Mouse (Mus musculus) MEL (cell line): ENCODE measurements around the gene Olfr794. TPM values are rescaled to one million over a fixed set of nuclear protein-coding genes. Genes with fewer than 3 reads are reported as not detected.

Experiments used
- polyA plus RNA-seq, 2 experiments: library from polyadenylated mRNA; stranded (reverse) in 1 of 2; unstranded in 1 of 2; fragments of >175 nt in 1 of 2; fragments of >200 nt in 1 of 2; gene quantifications; 2 replicates each; pipeline versions ENCODE4 v1.2.1 to v1.2.4; 2012; ENCODE audit warnings: low replicate concordance in 2 of 2, low read depth in 1 of 2; ENCODE audit not compliant: insufficient read length in 2 of 2, insufficient read depth in 1 of 2, missing spikeins in 1 of 2
- total RNA-seq: library from RNA; depleted of rRNA; stranded (reverse); fragments of 300-350 nt; gene quantifications from 2 replicates; pipeline ENCODE4 v1.2.3, GENCODE M21; 2012; rRNA removed

The Olfr794 gene
- total and polyA plus RNA-seq, 3 experiments: not detected

Other genes with a start within 250 kb of the Olfr794 start
- gene Olfr780, start 249.5 kb upstream of the Olfr794 start, total RNA-seq: not detected in 2 replicates
- not detected for gene Olfr780, start 249.5 kb upstream of the Olfr794 start, polyA plus RNA-seq
- gene Olfr781, start 238.8 kb upstream of the Olfr794 start, total RNA-seq: not detected in 2 replicates
- not detected for gene Olfr781, start 238.8 kb upstream of the Olfr794 start, polyA plus RNA-seq
- not detected in 2 replicates for gene Olfr782, start 218.8 kb upstream of the Olfr794 start, total RNA-seq
- not detected for gene Olfr782, start 218.8 kb upstream of the Olfr794 start, polyA plus RNA-seq
- gene Olfr784, start 183.6 kb upstream of the Olfr794 start, total RNA-seq: 0.13 and 0.15 TPM in 2 replicates
- under 1 TPM in 1 of 2 experiments, not detected in 1; 0.36 TPM for gene Olfr784, start 183.6 kb upstream of the Olfr794 start, polyA plus RNA-seq
- not detected in 2 replicates for gene Olfr785, start 162.2 kb upstream of the Olfr794 start, total RNA-seq
- gene Olfr785, start 162.2 kb upstream of the Olfr794 start, polyA plus RNA-seq: not detected
- gene Olfr786, start 140.3 kb upstream of the Olfr794 start, total RNA-seq: not detected in 2 replicates
- not detected for gene Olfr786, start 140.3 kb upstream of the Olfr794 start, polyA plus RNA-seq
- gene Olfr787, start 105.8 kb upstream of the Olfr794 start, total RNA-seq: not detected in 2 replicates
- not detected for gene Olfr787, start 105.8 kb upstream of the Olfr794 start, polyA plus RNA-seq
- gene Olfr788, start 96.7 kb upstream of the Olfr794 start, total RNA-seq: not detected in 2 replicates
- not detected for gene Olfr788, start 96.7 kb upstream of the Olfr794 start, polyA plus RNA-seq
- gene Olfr789, start 82.9 kb upstream of the Olfr794 start, total RNA-seq: not detected in 2 replicates
- gene Olfr789, start 82.9 kb upstream of the Olfr794 start, polyA plus RNA-seq: not detected
- gene Olfr790, start 69.2 kb upstream of the Olfr794 start, total RNA-seq: not detected in 2 replicates
- gene Olfr790, start 69.2 kb upstream of the Olfr794 start, polyA plus RNA-seq: not detected
- not detected in 2 replicates for gene Olfr791, start 45.9 kb upstream of the Olfr794 start, total RNA-seq
- gene Olfr791, start 45.9 kb upstream of the Olfr794 start, polyA plus RNA-seq: not detected
- gene Olfr792, start 28.5 kb upstream of the Olfr794 start, total RNA-seq: not detected in 2 replicates
- gene Olfr792, start 28.5 kb upstream of the Olfr794 start, polyA plus RNA-seq: not detected
- gene Olfr796, start 44.9 kb downstream of the Olfr794 start, total RNA-seq: not detected in 2 replicates
- gene Olfr796, start 44.9 kb downstream of the Olfr794 start, polyA plus RNA-seq: not detected
- gene Olfr798, start 60.3 kb downstream of the Olfr794 start, total RNA-seq: not detected in 2 replicates
- not detected for gene Olfr798, start 60.3 kb downstream of the Olfr794 start, polyA plus RNA-seq
- gene Olfr799, start 69.8 kb downstream of the Olfr794 start, total RNA-seq: not detected in 2 replicates
- not detected for gene Olfr799, start 69.8 kb downstream of the Olfr794 start, polyA plus RNA-seq
- not detected in 2 replicates for gene Olfr800, start 90.0 kb downstream of the Olfr794 start, total RNA-seq
- not detected for gene Olfr800, start 90.0 kb downstream of the Olfr794 start, polyA plus RNA-seq
- not detected in 2 replicates for gene Olfr801, start 106.2 kb downstream of the Olfr794 start, total RNA-seq
- not detected for gene Olfr801, start 106.2 kb downstream of the Olfr794 start, polyA plus RNA-seq
- not detected in 2 replicates for gene Olfr802, start 120.5 kb downstream of the Olfr794 start, total RNA-seq
- not detected for gene Olfr802, start 120.5 kb downstream of the Olfr794 start, polyA plus RNA-seq
- gene Olfr803, start 126.6 kb downstream of the Olfr794 start, total RNA-seq: not detected in 2 replicates
- under 1 TPM in 1 of 2 experiments, not detected in 1; 0.03 TPM for gene Olfr803, start 126.6 kb downstream of the Olfr794 start, polyA plus RNA-seq
- not detected in 2 replicates for gene Olfr804, start 135.6 kb downstream of the Olfr794 start, total RNA-seq
- not detected for gene Olfr804, start 135.6 kb downstream of the Olfr794 start, polyA plus RNA-seq
- gene Olfr805, start 161.7 kb downstream of the Olfr794 start, total RNA-seq: not detected in 2 replicates
- not detected for gene Olfr805, start 161.7 kb downstream of the Olfr794 start, polyA plus RNA-seq
- not detected in 2 replicates for gene Olfr806, start 174.3 kb downstream of the Olfr794 start, total RNA-seq
- gene Olfr806, start 174.3 kb downstream of the Olfr794 start, polyA plus RNA-seq: not detected
- gene Olfr807, start 190.1 kb downstream of the Olfr794 start, total RNA-seq: not detected in 2 replicates
- gene Olfr807, start 190.1 kb downstream of the Olfr794 start, polyA plus RNA-seq: not detected
- not detected in 2 replicates for gene Olfr808, start 197.8 kb downstream of the Olfr794 start, total RNA-seq
- gene Olfr808, start 197.8 kb downstream of the Olfr794 start, polyA plus RNA-seq: not detected
- gene Olfr809, start 207.0 kb downstream of the Olfr794 start, total RNA-seq: not detected in 2 replicates
- not detected for gene Olfr809, start 207.0 kb downstream of the Olfr794 start, polyA plus RNA-seq
- not detected in 2 replicates for gene Olfr810, start 227.3 kb downstream of the Olfr794 start, total RNA-seq
- gene Olfr810, start 227.3 kb downstream of the Olfr794 start, polyA plus RNA-seq: not detected
- gene Olfr811, start 236.7 kb downstream of the Olfr794 start, total RNA-seq: not detected in 2 replicates
- gene Olfr811, start 236.7 kb downstream of the Olfr794 start, polyA plus RNA-seq: not detected